Comparison of ENCODE assay signal across 8 mouse cellular contexts in the genomic region with DNA sequence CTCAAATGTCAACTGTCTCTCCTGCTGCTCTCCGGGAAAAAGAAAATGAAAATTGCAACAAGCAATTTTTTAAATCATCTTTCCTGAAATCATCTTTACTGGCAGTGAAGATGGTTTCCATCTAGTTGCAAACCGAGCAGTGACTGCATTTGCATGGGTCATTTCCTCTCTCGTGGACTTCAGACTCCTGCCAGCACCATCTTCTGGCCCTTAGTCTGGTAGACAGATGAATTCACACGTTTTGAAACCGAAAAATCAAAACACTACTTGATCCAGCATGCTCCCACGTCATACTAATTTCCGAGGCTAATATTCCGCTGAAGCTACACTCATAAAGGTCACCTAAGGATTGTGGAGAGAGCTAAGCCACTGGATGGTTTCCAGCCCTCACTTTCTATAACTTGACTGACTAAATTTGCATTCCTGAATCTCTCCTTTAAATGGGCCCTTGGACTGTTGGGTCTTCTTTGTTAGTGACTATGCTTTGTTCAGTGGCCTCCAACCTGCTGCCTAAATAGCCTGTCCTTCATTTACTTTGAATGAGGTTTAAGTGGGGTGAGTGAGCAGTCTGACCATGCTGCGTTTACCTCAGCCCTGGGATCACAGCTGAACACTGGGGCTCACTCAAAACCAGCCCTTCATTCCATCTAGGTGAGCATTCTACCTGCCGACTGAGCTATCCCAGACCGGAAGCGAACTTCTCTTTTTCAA. TPM values are rescaled to one million over a fixed set of nuclear protein-coding genes. Genes with fewer than 3 reads are reported as not detected.
DNase-seq lines count a peak whose midpoint lies in the region; ATAC-seq lines count a peak whose summit lies in the region.

No protein-coding gene starts in this region.

- intact Hi-C loops in heart, postnatal 25 days (cut with DNase I) = loop anchor here (5.0 kb wide), 1 partner anchor 56 kb away; no protein-coding TSS in a partner anchor

- H3K4me2 ChIP-seq in limb, embryonic 11.5 days (ENCODE audit: low read depth, severe bottlenecking) = peak overlapping the region; percentile 95; the same call in 1 of the 2 replicates
- H3K4me2 ChIP-seq in neural tube, embryonic 11.5 days (ENCODE audit: low read depth) = peak overlapping the region; percentile 98

- H3K4me1 ChIP-seq in limb, embryonic 11.5 days (ENCODE audit: control insufficient read depth, insufficient read depth, low read length) = no peaks in the 10 kb centered on the region
- no peaks in the 10 kb centered on the region for H3K4me1 ChIP-seq in neural tube, embryonic 11.5 days (ENCODE audit: control insufficient read depth, insufficient read depth, low read length)

- peak overlapping the region; percentile 67 for H3K4me3 ChIP-seq in limb, embryonic 11.5 days (ENCODE audit: low read depth, low read length)
- H3K4me3 ChIP-seq in neural tube, embryonic 11.5 days (ENCODE audit: low read depth, low read length) = peak overlapping the region; percentile 77

- H3K36me3 ChIP-seq in limb, embryonic 11.5 days (ENCODE audit: control insufficient read depth, insufficient read depth, low read length) = no peaks in the 10 kb centered on the region
- H3K36me3 ChIP-seq in neural tube, embryonic 11.5 days (ENCODE audit: control insufficient read depth, insufficient read depth, low read length) = no peaks in the 10 kb centered on the region

- H3K27me3 ChIP-seq in limb, embryonic 11.5 days (ENCODE audit: control insufficient read depth, insufficient read depth, low read length) = peaks cover 17% of the 10 kb centered on the region; the same call in 1 of the 2 replicates
- no peaks in the 10 kb centered on the region for H3K27me3 ChIP-seq in neural tube, embryonic 11.5 days (ENCODE audit: control insufficient read depth, insufficient read depth, low read length)

- H3K27ac ChIP-seq in limb, embryonic 11.5 days (replicated peaks; ENCODE audit: low read depth, low read length) = no peak overlapping the region
- H3K27ac ChIP-seq in neural tube, embryonic 11.5 days (ENCODE audit: low read depth, low read length) = no peak overlapping the region; the same call in 1 of the 2 replicates

- peak; percentile 33 for DNase-seq in adrenal gland, adult 2 months
- DNase-seq in adrenal gland, postnatal 4 days (ENCODE audit: low spot score in 2 of 2) = no peak
- DNase-seq in embryo, embryonic 10.5 days (ENCODE audit: low spot score) = peak; percentile 36
- peak; percentile 8 for DNase-seq in heart, postnatal 25 days (ENCODE audit: low spot score)
- DNase-seq in limb, embryonic 11.5 days (ENCODE audit: low spot score) = no peak
- no peak for DNase-seq in neural tube, embryonic 11.5 days (ENCODE audit: low spot score)
- DNase-seq in natural killer cell, adult 2 months (ENCODE audit: low spot score in 2 of 2) = no peak
- no peak for DNase-seq in adrenal gland, adult 8-10 months

- H3K9me3 ChIP-seq in limb, embryonic 11.5 days (ENCODE audit: control insufficient read depth, low read length) = no peaks in the 10 kb centered on the region
- no peaks in the 10 kb centered on the region for H3K9me3 ChIP-seq in neural tube, embryonic 11.5 days (ENCODE audit: control insufficient read depth, low read length)

- 29% methylated on average over 12 of the region's 12 CpGs for WGBS in limb, embryonic 11.5 days
- WGBS in neural tube, embryonic 11.5 days = 23% methylated on average over 12 of the region's 12 CpGs

- no peak for ATAC-seq in limb, embryonic 11.5 days (ENCODE audit: insufficient number of reproducible peaks, low FRiP score, low TSS enrichment, low read depth)
- ATAC-seq in neural tube, embryonic 11.5 days (ENCODE audit: insufficient read depth, low FRiP score, low TSS enrichment) = no peak

- no peak overlapping the region; the same call in 1 of the 2 replicates for H3K9ac ChIP-seq in limb, embryonic 11.5 days (ENCODE audit: low read length)
- peak overlapping the region; percentile 90 for H3K9ac ChIP-seq in neural tube, embryonic 11.5 days (ENCODE audit: low read length)

RNA-seq across cellular contexts. Expression of a gene that starts 0.9 kb away (rescaled TPM):
- 1 to 10 TPM; 6.9 to 7.0 TPM for total RNA-seq in adrenal gland, adult 2 months (2021)
- 0.58 and 0.59 TPM in 2 replicates for polyA plus RNA-seq in adrenal gland, adult 2 months (2012; rRNA removed)
- 10 to 100 TPM in 1 of 2 experiments, 1 to 10 TPM in 1; 9.9 to 12.1 TPM for total RNA-seq in adrenal gland, postnatal 4 days (2021)
- total RNA-seq in heart, postnatal 25 days (2021) = 1 to 10 TPM; 6.1 to 7.8 TPM
- 0.87 and 1.3 TPM in 2 replicates for polyA plus RNA-seq in limb, embryonic 11.5 days (2014; fragmentation: Nextera tagmentation; extraction: Ambion mirVana)
- 8.2 and 8.3 TPM in 2 replicates for polyA plus RNA-seq in neural tube, embryonic 11.5 days (2014; fragmentation: Nextera tagmentation; extraction: Ambion mirVana)
- total RNA-seq in adrenal gland, adult 8-10 months (2022) = 10 to 100 TPM in 2 of 4 experiments, 1 to 10 TPM in 2; 5.9 to 18.9 (median 10.0) TPM

Comparison
In these comparisons a context has a peak if more than half of its experiments do, and no peak if none do; other contexts are left out.
1. DNase-seq: peak in adrenal gland, adult 2 months (single experiment), embryo, embryonic 10.5 days (single experiment) and heart, postnatal 25 days (single experiment); none in adrenal gland, postnatal 4 days (0 of 2), limb, embryonic 11.5 days (single experiment), neural tube, embryonic 11.5 days (single experiment), natural killer cell, adult 2 months (0 of 2) and adrenal gland, adult 8-10 months (single experiment).